29 mouse cellular contexts compared by ENCODE assay signal in the genomic region with DNA sequence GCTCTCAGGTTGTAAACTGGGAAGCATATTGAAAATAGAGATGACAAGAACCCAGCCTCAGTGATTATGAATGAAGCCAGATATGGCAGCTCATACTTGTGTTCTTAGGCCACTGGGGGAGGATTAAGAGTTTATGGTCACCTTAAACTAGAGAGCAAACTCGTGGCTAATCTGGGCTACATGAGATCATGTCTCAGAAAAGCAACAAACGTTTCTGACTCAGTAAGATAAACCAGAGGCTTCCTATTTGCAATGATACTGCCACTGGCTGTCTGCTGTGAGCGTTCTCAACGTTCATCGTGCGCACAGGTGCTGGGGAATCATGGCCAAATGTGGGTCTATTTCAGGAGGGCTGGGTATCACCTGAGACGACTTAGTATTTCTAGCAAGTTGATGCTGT. TPM values are rescaled to one million over a fixed set of nuclear protein-coding genes. Genes with fewer than 3 reads are reported as not detected.
A peak's percentile ranks its signal among the peaks of the same experiment; 100 is the strongest.
DNase-seq lines count a peak whose midpoint lies in the region; ATAC-seq and TF ChIP-seq lines count a peak whose summit lies in the region.
"Had no signal": no experiment of that assay in that cellular context is flagged by ENCODE, and none has a peak within 500 bp of the region (broad histone marks: within the 10 kb centered on the region; RNA-seq: fewer than 3 reads in every experiment).

No protein-coding gene starts in this region.

- TF ChIP-seq CTCF in CH12.LX (conservative IDR thresholded peaks at IDR 0.05 in 1 of 2, IDR thresholded peaks at IDR 0.05 in 1 of 2; ENCODE audit: low read depth in 2 of 2, low read length in 2 of 2), result no peak

- ATAC-seq in megakaryocyte progenitor cell, adult 5-6 weeks (replicated peaks; ENCODE audit: poor library complexity), result peak; percentile 53; the same call in 1 of the 2 replicates
- ATAC-seq: forebrain, embryonic 13.5 days; forebrain, embryonic 16.5 days; intestine, postnatal 0 days; Patski had no signal

- H3K9me3 ChIP-seq in CH12.LX (replicated peaks; ENCODE audit: low read length), result no peaks in the 10 kb centered on the region
- H3K9me3 ChIP-seq: forebrain, embryonic 10.5 days; forebrain, embryonic 13.5 days; heart, embryonic 10.5 days had no signal

- no peak for TF ChIP-seq EP300 in CH12.LX (IDR thresholded peaks at IDR 0.05; ENCODE audit: low read length)

- no peak overlapping the region for H3K4me3 ChIP-seq in CH12.LX (replicated peaks in 1 of 3; ENCODE audit: low read depth in 2 of 3, low read length in 2 of 3, poor library complexity in 1 of 3)
- H3K4me3 ChIP-seq: forebrain, embryonic 10.5 days; forebrain, embryonic 13.5 days; heart, adult 2 months; heart, embryonic 10.5 days had no signal

- TF ChIP-seq RAD21 in CH12.LX (IDR thresholded peaks at IDR 0.05; ENCODE audit: low read depth, low read length), result no peak

- H3K4me2 ChIP-seq in CH12.LX (ENCODE audit: insufficient read depth, low read depth, poor library complexity, severe bottlenecking), result no peak overlapping the region
- H3K4me2 ChIP-seq: forebrain, embryonic 13.5 days; hindbrain, embryonic 14.5 days had no signal

- intact Hi-C loops in heart, postnatal 25 days (cut with DNase I), result no loop called here

- H3K27me3 ChIP-seq in CH12.LX (replicated peaks), result no peaks in the 10 kb centered on the region
- H3K27me3 ChIP-seq: forebrain, embryonic 13.5 days had no signal

- H3K36me3 ChIP-seq in CH12.LX (replicated peaks in 1 of 2; ENCODE audit: control insufficient read depth in 1 of 2, insufficient read depth in 1 of 2, low read length in 1 of 2), result peaks cover 42 to 53% of the 10 kb centered on the region in 2 experiments
- H3K36me3 ChIP-seq: forebrain, embryonic 10.5 days; heart, embryonic 10.5 days had no signal

- H3K4me1 ChIP-seq in CH12.LX (ENCODE audit: control insufficient read depth in 1 of 2, insufficient read depth in 2 of 2), result peaks cover 7 to 55% of the 10 kb centered on the region in 2 experiments; a peak in 3 of 4 replicates
- H3K4me1 ChIP-seq: heart, embryonic 10.5 days had no signal

- no peak for TF ChIP-seq POLR2A in CH12.LX (IDR thresholded peaks at IDR 0.05; ENCODE audit: low read depth, low read length)

- no peak overlapping the region for H3K27ac ChIP-seq in CH12.LX (ENCODE audit: insufficient read depth, low read depth)
- H3K27ac ChIP-seq: forebrain, embryonic 10.5 days; forebrain, embryonic 13.5 days; heart, adult 2 months; heart, embryonic 10.5 days; hindbrain, embryonic 14.5 days had no signal

- in situ Hi-C loops in CH12.LX (cut with MboI; ENCODE audit: low pct_ligation_motif_present, low pct_unique_long_range_greater_than_20kb, low sequenced_read_pairs), result loop anchor here (25.0 kb wide), 1 partner anchor 346 kb away; no protein-coding TSS in a partner anchor

- dilution Hi-C loops in CH12.LX (cut with MboI; ENCODE audit: extremely low pct_ligation_motif_present, extremely low pct_unique_long_range_greater_than_20kb, low sequenced_read_pairs), result no loop called here

- no peak overlapping the region for H3K9ac ChIP-seq in CH12.LX (ENCODE audit: insufficient read depth, low read depth)
- H3K9ac ChIP-seq: forebrain, embryonic 13.5 days; hindbrain, embryonic 14.5 days had no signal

- H3K79me2 ChIP-seq in CH12.LX (replicated peaks; ENCODE audit: control insufficient read depth, extremely low read depth, insufficient read depth, poor library complexity, severe bottlenecking), result no peaks in the 10 kb centered on the region

- DNase-seq in heart, adult 11 months, result peak; percentile 82
- DNase-seq in heart, postnatal 25 days (ENCODE audit: low spot score), result no peak
- DNase-seq in CH12.LX (ENCODE audit: extremely low read depth), result peak; percentile 34
- DNase-seq in layer of hippocampus, postnatal 10 days (ENCODE audit: low spot score in 2 of 2), result no peak
- no peak for DNase-seq in adrenal gland, postnatal 25 days
- no peak for DNase-seq in right cerebral cortex, postnatal 36 days (ENCODE audit: low spot score in 2 of 2)
- DNase-seq: adrenal gland, postnatal 10 days; cerebellum, adult 11-12 months; cerebellum, adult 9-10 months; cerebellum, postnatal 14 days; gastrocnemius, postnatal 25 days; heart, adult 2 months; heart, postnatal 10 days; heart, postnatal 4 days had no signal

TF ChIP-seq in CH12.LX, 34 proteins besides CTCF, POLR2A, EP300 and RAD21:
- TF ChIP-seq MEF2A (IDR thresholded peaks at IDR 0.05; ENCODE audit: borderline replicate concordance, low read depth, low read length) (peak; percentile 76), NELFE (IDR thresholded peaks at IDR 0.05; ENCODE audit: low read depth, low read length) (no peak)
TF ChIP-seq in CH12.LX: peak in this region for 1.

RNA-seq across cellular contexts. Expression of a gene that starts 14.6 kb away (rescaled TPM):
- not detected for total RNA-seq in heart, postnatal 25 days (2021)
- total RNA-seq in CH12.LX (2012; rRNA removed) (not detected in 2 replicates), CH12.LX (2014; rRNA removed) (0.42 TPM in 1 of 2 replicates, not detected in the other)
- polyA plus RNA-seq in CH12.LX (2012; ENCODE audit: insufficient read length, low read depth), result not detected in 2 replicates
- total RNA-seq in megakaryocyte progenitor cell, adult 5-6 weeks (2015), result not detected in 2 replicates
- not detected in 2 replicates for total RNA-seq in megakaryocyte progenitor cell, adult 5-6 weeks (2017)
- total RNA-seq in layer of hippocampus, postnatal 10 days (2021), result not detected
- total RNA-seq in adrenal gland, postnatal 25 days (2021), result not detected in 2 replicates
- total RNA-seq: adrenal gland, adult 18-20 months; adrenal gland, postnatal 10 days; adrenal gland, postnatal 4 days; ES-E14; gastrocnemius, adult 8-10 months; gastrocnemius, postnatal 25 days; heart, adult 2 months; heart, postnatal 10 days; heart, postnatal 4 days had no signal
- polyA plus RNA-seq: C2C12; embryonic facial prominence, embryonic 11.5 days; forebrain, embryonic 10.5 days; forebrain, embryonic 13.5 days; forebrain, embryonic 16.5 days; heart, adult 2 months; heart, embryonic 10.5 days; heart, embryonic 14.5 days; intestine, postnatal 0 days; Patski had no signal

RNA-seq across cellular contexts. Expression of a gene that starts 37.1 kb away (rescaled TPM):
- 1 to 10 TPM; 2.6 to 2.7 TPM for total RNA-seq in heart, postnatal 25 days (2021)
- total RNA-seq in CH12.LX (2012; rRNA removed) (18.3 and 19.4 TPM in 2 replicates), CH12.LX (2014; rRNA removed) (5.9 and 24.0 TPM in 2 replicates)
- polyA plus RNA-seq in CH12.LX (2012; ENCODE audit: insufficient read length, low read depth), result 18.7 and 20.1 TPM in 2 replicates
- 67.6 and 73.6 TPM in 2 replicates for total RNA-seq in megakaryocyte progenitor cell, adult 5-6 weeks (2015)
- 26.1 and 29.5 TPM in 2 replicates for total RNA-seq in megakaryocyte progenitor cell, adult 5-6 weeks (2017)
- total RNA-seq in layer of hippocampus, postnatal 10 days (2021), result 1 to 10 TPM; 5.9 to 7.2 TPM
- 1.3 and 3.0 TPM in 2 replicates for total RNA-seq in adrenal gland, postnatal 25 days (2021)
- polyA plus RNA-seq: C2C12, Patski had no signal

Comparison
In these comparisons a context has a peak if more than half of its experiments do, and no peak if none do; other contexts are left out.
1. DNase-seq: peak in heart, adult 11 months (single experiment) and CH12.LX (single experiment); none in heart, postnatal 25 days (single experiment), layer of hippocampus, postnatal 10 days (0 of 2), adrenal gland, postnatal 25 days (single experiment) and right cerebral cortex, postnatal 36 days (0 of 2).